Mouse (Mus musculus): ENCODE measurements around the gene Rspo3. TPM values are rescaled to one million over a fixed set of nuclear protein-coding genes. Genes with fewer than 3 reads are reported as not detected.

Gene Rspo3
- polyA plus RNA-seq (2015; fragmentation: Nextera tagmentation; extraction: Ambion mirVana): 2.6 and 3.1 TPM in 2 replicates

DNA sequence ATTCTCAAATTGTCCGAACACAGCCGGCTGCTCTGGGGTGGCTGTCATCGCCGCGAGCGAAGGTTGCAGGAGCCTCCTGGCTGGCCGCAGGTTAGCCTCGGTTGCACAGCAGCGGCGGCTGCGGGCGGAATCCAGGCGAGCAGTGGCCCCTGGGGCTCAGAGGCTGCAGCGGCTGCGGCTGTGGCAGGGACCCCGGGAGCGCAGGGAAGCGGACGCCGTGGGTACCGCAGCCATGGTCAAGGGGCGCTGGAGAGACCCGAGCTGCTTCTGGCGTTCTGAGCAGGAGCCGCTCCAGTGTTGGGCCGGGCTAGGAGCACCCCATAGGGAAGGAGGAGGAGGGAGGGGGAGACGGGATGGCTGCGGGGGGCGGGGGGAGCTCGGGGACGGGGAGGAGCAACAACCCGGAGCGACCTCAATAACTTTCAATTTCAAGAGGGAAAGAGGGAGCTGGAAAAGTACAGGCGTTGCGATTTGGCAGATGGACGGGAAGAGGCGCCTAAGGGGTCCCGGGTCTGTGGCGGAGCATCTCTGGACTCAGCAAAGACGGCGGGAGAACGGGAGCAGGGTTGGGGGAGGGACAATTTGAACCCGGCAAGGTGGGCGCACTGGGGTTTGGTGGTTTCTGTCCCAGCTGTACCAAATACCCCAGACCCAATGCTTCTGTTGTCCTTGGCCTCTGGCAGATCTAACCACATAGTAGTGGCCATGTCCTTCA is at the start of gene Rspo3:
Gene Rspo3, minus strand, starts transcription at position 322 of the 715 bp plus-strand sequence.
- Histone ChIP-seq H3K4me1 (replicated peaks) (peaks cover 26% of the 10 kb centered on the region), H3K27me3 (peaks cover 50% of the 10 kb centered on the region), H3K36me3 (no peaks in the 10 kb centered on the region), H3K27ac (no peak within 1 kb of the TSS), H3K9me3 (no peaks in the 10 kb centered on the region), H3K4me3 (peak within 1 kb of the TSS; percentile 64), H3K4me2 (peak within 1 kb of the TSS; percentile 99), H3K9ac (peak within 1 kb of the TSS; percentile 73)
- ATAC-seq (ENCODE audit: low FRiP score): peak; percentile 87
- WGBS: under 1% methylated on average over 44 of the region's 44 CpGs

DNA sequence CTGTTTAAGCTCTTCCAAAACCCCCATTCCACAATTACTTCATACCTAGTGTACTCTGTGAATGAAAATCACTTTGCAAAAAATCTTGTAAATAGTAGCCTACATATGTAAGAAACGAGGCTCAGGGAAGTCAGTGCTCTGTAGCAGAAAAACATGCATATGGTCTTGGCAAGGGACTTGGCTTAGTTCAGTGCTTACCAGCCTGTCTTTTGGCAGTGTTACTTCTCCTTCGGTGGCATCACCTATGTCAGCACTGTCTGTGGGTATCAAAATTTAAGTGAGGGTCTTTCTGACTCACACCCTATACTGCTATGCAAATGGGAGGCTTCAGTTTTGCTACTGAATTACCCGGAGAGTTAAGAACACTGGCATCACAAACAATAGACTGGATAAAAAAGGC is 46.3 kb upstream of the Rspo3 start:
- Histone ChIP-seq H3K9me3 (no peaks in the 10 kb centered on the region), H3K27ac (no peak overlapping the region), H3K27me3 (no peaks in the 10 kb centered on the region), H3K9ac (no peak overlapping the region), H3K4me1 (replicated peaks) (no peaks in the 10 kb centered on the region), H3K4me2 (no peak overlapping the region), H3K36me3 (no peaks in the 10 kb centered on the region), H3K4me3 (no peak overlapping the region)
- 65% methylated on average over 3 of the region's 3 CpGs for WGBS
- ATAC-seq (ENCODE audit: low FRiP score): no peak

DNA sequence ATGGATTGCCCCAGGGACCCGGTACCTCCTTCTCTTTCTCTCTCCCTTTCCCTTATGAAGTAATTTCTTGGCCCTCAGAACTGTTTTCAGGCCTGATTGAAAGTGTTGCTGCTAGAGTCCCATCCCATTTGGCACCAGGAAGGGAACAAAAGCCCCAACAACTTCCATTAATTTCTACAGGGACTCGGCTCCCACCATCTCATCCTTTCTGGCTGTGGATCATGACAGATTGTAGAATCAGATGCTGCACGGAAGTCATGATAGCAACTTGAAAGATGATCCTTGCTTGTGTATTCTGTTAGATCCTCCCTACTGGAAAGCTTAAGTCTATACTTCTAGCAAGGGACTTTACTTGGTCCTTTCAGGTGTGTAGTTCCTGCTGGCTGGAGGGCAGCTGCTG is 45.8 kb upstream of the Rspo3 start:
- H3K9me3 ChIP-seq: no peaks in the 10 kb centered on the region
- H3K4me2 ChIP-seq: no peak overlapping the region
- H3K36me3 ChIP-seq: no peaks in the 10 kb centered on the region
- 85% methylated on average over 3 of the region's 3 CpGs for WGBS
- no peak for ATAC-seq (ENCODE audit: low FRiP score)
- no peak overlapping the region for H3K4me3 ChIP-seq
- H3K4me1 ChIP-seq (replicated peaks): no peaks in the 10 kb centered on the region
- no peak overlapping the region for H3K9ac ChIP-seq
- no peaks in the 10 kb centered on the region for H3K27me3 ChIP-seq
- no peak overlapping the region for H3K27ac ChIP-seq

DNA sequence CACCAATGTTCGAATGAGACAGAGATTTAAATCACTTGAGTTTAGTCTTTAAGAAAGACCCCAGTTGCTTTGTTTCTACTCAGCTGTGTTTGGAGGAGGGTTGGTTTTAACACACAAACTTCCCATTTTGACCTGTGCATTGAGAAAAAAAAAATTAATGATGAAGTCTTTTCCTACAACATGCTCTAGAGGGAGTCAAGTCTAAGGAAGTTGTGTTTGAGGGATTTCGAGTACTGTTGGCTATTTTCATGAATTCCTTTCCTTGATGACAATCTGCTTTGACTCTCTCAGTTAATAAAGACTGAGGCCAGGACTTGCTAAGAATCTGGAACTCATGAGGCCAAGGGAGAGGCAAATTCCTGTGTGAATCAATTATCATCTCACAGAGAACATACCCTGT is 20.3 kb upstream of the Rspo3 start:
- Histone ChIP-seq H3K9me3 (0 out of 2 replicates have a peak, but pooled peaks cover 3% of the 10 kb centered on the region), H3K4me1 (replicated peaks) (no peaks in the 10 kb centered on the region), H3K4me2 (no peak overlapping the region), H3K27ac (no peak overlapping the region), H3K9ac (no peak overlapping the region), H3K36me3 (no peaks in the 10 kb centered on the region), H3K27me3 (no peaks in the 10 kb centered on the region), H3K4me3 (no peak overlapping the region)
- no peak for ATAC-seq (ENCODE audit: low FRiP score)
- WGBS: 84% methylated on average over 2 of the region's 2 CpGs

DNA sequence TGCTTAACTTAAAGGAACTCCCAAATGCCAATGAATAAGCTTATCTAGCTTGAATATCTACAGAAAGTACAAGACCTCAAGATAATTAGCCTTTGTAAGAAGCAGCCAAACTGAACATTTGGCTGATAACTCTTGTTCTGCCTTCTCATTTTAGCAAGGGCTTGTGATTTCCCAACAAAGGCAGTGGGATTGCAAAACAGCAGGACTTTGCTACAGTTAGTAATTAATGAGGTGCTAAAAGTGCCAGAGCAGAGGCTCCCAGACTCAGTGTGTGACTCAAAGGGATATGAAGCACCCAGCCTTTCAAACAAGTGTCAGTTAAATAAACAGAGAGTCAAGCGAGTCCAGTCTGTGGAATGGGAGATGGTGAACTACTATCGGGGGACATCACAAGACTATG is 18.7 kb upstream of the Rspo3 start:
- Histone ChIP-seq H3K9me3 (0 out of 2 replicates have a peak, but pooled peaks cover 3% of the 10 kb centered on the region), H3K4me2 (no peak overlapping the region), H3K9ac (no peak overlapping the region), H3K27me3 (no peaks in the 10 kb centered on the region), H3K27ac (no peak overlapping the region), H3K36me3 (no peaks in the 10 kb centered on the region), H3K4me3 (no peak overlapping the region), H3K4me1 (replicated peaks) (no peaks in the 10 kb centered on the region)
- 74% methylated on average over 2 of the region's 2 CpGs for WGBS
- no peak for ATAC-seq (ENCODE audit: low FRiP score)

DNA sequence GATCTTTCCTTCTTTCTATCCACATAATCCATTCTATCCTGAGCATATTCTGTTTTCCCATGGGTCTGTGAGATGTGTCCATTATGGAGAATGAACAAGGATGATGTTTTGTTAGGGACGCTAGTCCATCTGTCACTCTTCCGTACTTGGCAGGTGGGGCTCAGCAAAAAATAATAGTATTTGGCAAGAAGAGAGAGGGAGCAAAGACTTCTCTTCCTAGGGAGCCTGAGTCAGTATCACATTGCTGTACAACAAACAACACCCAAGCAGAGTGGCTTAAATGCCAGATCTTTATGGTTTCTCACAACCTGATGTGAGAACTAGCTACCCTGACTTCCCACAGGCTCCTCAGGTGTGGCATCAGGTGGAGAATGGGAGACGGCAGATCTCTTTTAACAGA is 7.3 kb upstream of the Rspo3 start:
- WGBS: 90% methylated on average over 3 of the region's 3 CpGs
- Histone ChIP-seq H3K9me3 (no peaks in the 10 kb centered on the region), H3K27me3 (peaks cover 2% of the 10 kb centered on the region; the same call in 1 of the 2 replicates), H3K27ac (no peak overlapping the region), H3K4me3 (no peak overlapping the region), H3K9ac (no peak overlapping the region), H3K36me3 (no peaks in the 10 kb centered on the region), H3K4me1 (replicated peaks) (no peaks in the 10 kb centered on the region), H3K4me2 (no peak overlapping the region)
- ATAC-seq (ENCODE audit: low FRiP score): no peak

DNA sequence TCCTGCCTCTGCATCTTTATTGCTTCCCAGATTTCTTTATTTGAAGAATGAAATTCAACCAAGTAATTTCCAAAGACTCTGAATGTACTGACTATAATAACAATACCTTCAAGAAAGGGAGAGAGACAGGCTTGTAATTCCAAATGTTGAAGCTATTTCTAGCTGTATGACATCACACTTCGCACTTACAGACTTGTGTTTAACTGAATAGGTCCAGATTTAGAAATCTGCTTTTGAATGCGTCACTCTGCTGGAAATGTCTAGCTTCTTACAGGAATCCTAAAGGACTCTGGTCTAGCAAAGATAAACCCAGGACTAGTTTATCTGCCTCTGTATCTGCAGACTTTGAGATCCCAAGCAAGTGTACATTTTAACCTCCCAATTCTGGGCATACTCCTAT is 3.8 kb upstream of the Rspo3 start:
- H3K27me3 ChIP-seq: peaks cover 30% of the 10 kb centered on the region
- ATAC-seq (ENCODE audit: low FRiP score): no peak
- WGBS: 87% methylated on average over 2 of the region's 2 CpGs

DNA sequence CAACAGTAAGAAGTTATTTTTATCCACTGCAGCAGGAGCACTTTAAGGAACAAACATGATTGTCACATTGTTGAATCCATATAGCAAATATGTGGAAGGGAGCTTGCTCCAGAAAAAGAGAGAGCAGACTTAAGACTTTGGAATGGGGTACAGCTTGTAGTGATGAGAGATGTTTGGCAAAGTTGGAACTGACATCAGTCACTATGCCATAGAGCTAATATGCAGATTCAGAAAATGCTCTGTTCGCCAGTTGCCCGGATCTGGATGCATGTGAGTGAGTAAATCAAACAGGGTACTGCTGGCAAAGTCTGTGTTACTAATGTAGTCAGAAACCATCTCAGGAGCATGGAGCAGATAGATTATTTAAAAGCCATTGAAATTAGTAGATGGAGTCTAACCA is 3.1 kb upstream of the Rspo3 start:
- H3K4me3 ChIP-seq: no peak overlapping the region
- H3K4me1 ChIP-seq (replicated peaks): peaks cover 17% of the 10 kb centered on the region
- no peaks in the 10 kb centered on the region for H3K36me3 ChIP-seq
- 81% methylated on average over 2 of the region's 2 CpGs for WGBS
- peaks cover 37% of the 10 kb centered on the region for H3K27me3 ChIP-seq
- H3K4me2 ChIP-seq: no peak overlapping the region
- H3K9me3 ChIP-seq: no peaks in the 10 kb centered on the region
- no peak overlapping the region for H3K9ac ChIP-seq
- H3K27ac ChIP-seq: no peak overlapping the region
- no peak for ATAC-seq (ENCODE audit: low FRiP score)

More for the DNA sequence above, 3.8 kb upstream of the Rspo3 start:
- Histone ChIP-seq H3K4me2 (no peak overlapping the region), H3K9ac (no peak overlapping the region), H3K27ac (no peak overlapping the region), H3K4me1 (replicated peaks) (peaks cover 10% of the 10 kb centered on the region), H3K9me3 (no peaks in the 10 kb centered on the region), H3K4me3 (no peak overlapping the region), H3K36me3 (no peaks in the 10 kb centered on the region)

DNA sequence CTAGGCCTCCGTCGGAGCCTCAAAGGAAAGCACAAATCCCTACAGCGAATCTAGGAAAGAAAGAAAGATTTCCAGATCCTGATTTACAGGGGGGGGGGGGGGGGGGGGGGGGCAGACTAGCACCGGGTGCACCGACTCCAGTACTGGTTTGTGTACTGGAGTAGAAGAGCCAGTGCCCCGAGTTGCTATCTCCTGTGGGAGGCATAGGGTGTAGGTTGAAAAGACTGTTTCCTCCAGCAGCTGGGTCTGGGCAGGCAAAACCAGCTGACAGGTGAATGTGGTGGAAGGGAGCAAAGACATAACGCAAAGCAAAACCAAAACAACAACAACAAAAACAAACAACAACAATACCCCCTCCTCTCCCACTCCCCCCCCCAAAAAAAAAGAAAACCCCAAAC is 838 bp downstream of the Rspo3 start:
- Histone ChIP-seq H3K27ac (no peak overlapping the region), H3K9ac (peak overlapping the region; percentile 73; the same call in 1 of the 2 replicates), H3K4me2 (peak overlapping the region; percentile 99), H3K27me3 (peaks cover 50% of the 10 kb centered on the region), H3K36me3 (no peaks in the 10 kb centered on the region), H3K4me3 (peak overlapping the region; percentile 64), H3K4me1 (replicated peaks) (peaks cover 26% of the 10 kb centered on the region), H3K9me3 (no peaks in the 10 kb centered on the region)
- peak; percentile 54; the same call in 1 of the 2 replicates for ATAC-seq (ENCODE audit: low FRiP score)
- WGBS: 0% methylated on average over 7 of the region's 7 CpGs

DNA sequence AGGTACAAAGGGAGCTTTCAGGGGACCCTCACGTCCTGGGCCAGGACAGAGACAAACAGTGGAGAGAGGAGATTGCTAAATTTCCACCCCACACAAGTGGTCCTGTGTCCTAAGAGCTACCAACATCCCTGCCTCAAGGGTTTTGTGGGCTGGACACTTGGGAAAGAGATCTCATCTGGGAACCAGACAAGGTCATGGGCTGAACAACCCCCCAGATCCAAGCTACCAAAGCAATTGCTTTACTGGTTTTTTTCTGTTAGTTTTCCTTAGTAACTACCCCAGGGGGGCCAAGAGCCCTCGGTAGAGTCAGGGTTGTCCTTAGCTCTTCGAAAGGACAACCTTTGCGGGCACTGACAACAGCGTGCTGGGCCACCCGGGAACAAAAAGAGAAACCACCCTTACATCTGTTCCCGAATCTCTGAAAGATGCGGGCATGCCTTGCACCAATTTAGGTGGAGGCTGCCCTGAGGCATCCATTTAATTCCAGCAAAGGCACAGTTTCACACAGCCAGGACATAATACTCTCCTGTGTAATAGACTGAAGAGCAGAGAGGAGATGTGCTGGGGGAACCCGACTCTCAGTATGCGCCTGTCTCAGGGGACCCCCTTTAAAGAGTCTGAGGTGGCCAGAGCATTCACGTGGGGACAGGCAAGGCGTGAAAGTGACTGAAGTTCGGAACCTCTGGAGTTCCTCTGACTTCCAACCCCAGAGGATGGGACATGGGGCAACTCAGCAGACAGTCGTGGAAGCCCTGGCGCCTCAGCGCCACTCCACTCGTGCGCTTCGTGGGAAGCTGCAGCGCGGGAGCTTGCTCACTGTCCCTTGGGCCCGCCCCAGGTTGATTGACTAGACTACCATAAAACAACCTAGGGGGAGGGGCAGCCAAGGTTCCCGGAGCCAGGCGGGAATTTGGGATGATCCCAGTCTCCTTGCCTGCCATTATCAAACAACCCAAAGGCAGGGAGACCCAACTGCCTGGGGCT is 1.5 kb downstream of the Rspo3 start:
- Histone ChIP-seq H3K9ac (peak overlapping the region; percentile 59), H3K4me2 (peak overlapping the region; percentile 99), H3K9me3 (no peaks in the 10 kb centered on the region), H3K4me3 (peak overlapping the region; percentile 64), H3K27ac (no peak overlapping the region), H3K4me1 (replicated peaks) (peaks cover 26% of the 10 kb centered on the region), H3K27me3 (peaks cover 50% of the 10 kb centered on the region), H3K36me3 (no peaks in the 10 kb centered on the region)
- ATAC-seq (ENCODE audit: low FRiP score): peak; percentile 37
- under 1% methylated on average over 24 of the region's 24 CpGs for WGBS

DNA sequence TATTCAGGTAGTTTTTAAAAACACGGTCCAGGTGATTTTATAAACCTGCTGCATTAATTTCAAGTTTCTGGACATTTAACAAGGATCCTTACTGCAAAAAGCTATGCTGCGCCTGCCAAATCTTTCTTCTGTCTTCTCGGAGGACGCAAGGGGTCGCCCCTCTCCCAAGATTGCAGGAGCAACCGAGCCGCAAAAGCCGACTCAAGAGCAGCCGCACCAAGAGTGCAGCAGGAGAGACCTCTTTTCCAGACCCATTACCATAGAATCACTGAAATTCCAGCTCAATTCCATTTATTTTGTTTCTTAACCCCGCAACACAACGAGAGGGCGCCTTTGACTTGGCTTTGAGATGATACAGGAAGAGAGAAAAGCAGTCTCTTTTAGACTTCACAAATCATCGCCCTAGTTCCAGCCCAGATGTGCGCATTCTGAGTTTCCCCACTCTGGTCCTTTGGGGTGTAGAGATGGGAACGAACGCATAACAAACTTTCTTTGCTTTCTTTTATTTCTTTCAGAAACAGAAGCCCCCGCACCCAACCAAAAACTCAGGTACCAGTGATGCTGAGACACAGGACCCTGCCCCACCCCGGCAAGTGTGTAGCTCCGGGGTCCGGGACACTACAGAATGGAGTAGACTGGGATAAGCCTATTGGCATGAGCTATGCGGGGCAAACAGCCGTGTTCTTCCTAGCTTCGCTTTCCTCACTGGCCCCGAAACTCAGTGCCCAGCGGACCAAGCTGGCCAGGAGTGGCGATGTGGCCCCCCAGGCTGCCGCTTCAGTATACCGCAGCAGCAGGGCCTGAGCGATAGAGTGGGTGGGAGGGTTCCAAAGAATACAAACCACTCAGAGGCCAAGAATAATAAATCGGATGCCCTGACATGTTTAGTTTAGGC is 2.6 kb downstream of the Rspo3 start:
- H3K4me3 ChIP-seq: peak overlapping the region; percentile 64
- peaks cover 49% of the 10 kb centered on the region for H3K27me3 ChIP-seq
- peak; percentile 73 for ATAC-seq (ENCODE audit: low FRiP score)
- no peak overlapping the region for H3K27ac ChIP-seq
- WGBS: 2% methylated on average over 30 of the region's 30 CpGs
- no peaks in the 10 kb centered on the region for H3K36me3 ChIP-seq
- peaks cover 26% of the 10 kb centered on the region for H3K4me1 ChIP-seq (replicated peaks)
- H3K9ac ChIP-seq: peak overlapping the region; percentile 61; the same call in 1 of the 2 replicates
- peak overlapping the region; percentile 99 for H3K4me2 ChIP-seq
- no peaks in the 10 kb centered on the region for H3K9me3 ChIP-seq
